Mouse (Mus musculus) left cerebral cortex, postnatal 10 days (tissue): ENCODE measurements around the gene Hoxa13. TPM values are rescaled to one million over a fixed set of nuclear protein-coding genes. Genes with fewer than 3 reads are reported as not detected.

ENCODE experiments used
- DNase-seq, 2 experiments: peaks; one replicate each; pipeline ENCODE4 v3.0.0; 2021 to 2022; ENCODE audit warnings: low spot score in 2 of 2, mixed read lengths in 1 of 2; ENCODE audit errors: extremely low spot score in 1 of 2
- intact Hi-C: fragments of 180-260 bp; cut with DNase I; formaldehyde crosslinking; loops from one replicate; pipeline ENCODE4 v1.15.1; 2025
- microRNA-seq: library from miRNA; unstranded; fragments of <30 nt; microRNA quantifications from one replicate; pipeline ENCODE4 v1.2.0, GENCODE M21; 2022
- total RNA-seq, 2 experiments: library from RNA; stranded (reverse); gene quantifications; 2 replicates each; pipeline ENCODE4 v1.2.3; 2021

Hoxa13 gene
- total RNA-seq, 2 experiments from 2014 or later: not detected

- DNase-seq: no peak
- intact Hi-C loops: no loop called here
These were observed 51.6 kb downstream of the Hoxa13 start for GRCm38 (mm10) chr6:52208868-52209684.

- intact Hi-C loops: no loop called here
- DNase-seq: no peak
These were observed 52.4 kb downstream of the Hoxa13 start, which contains the start of gene Hoxa6 for GRCm38 (mm10) chr6:52208072-52208867. Gene Hoxa6, minus strand, starts transcription at chr6:52208722.

Small RNAs within 50 kb of the gene (microRNA-seq; reads per million reads assigned to microRNA genes)
- 2.3 reads per million for gene Mir196b

Other genes starting within 250 kb of the Hoxa13 start
- 1 to 10 TPM; 6.4 to 7.7 TPM for gene Skap2, start 248.3 kb downstream of the Hoxa13 start, total RNA-seq
- not detected for gene Hoxa1, start 102.6 kb downstream of the Hoxa13 start, total RNA-seq
- not detected for gene Hoxa2, start 96.0 kb downstream of the Hoxa13 start, total RNA-seq
- not detected for gene 5730596B20Rik, start 83.4 kb downstream of the Hoxa13 start, total RNA-seq
- not detected for gene Hoxa4, start 69.1 kb downstream of the Hoxa13 start, total RNA-seq
- gene Hoxa5, start 56.3 kb downstream of the Hoxa13 start, total RNA-seq: not detected
- not detected for gene Hoxa6, start 52.2 kb downstream of the Hoxa13 start, total RNA-seq
- gene Hoxa3, start 47.5 kb downstream of the Hoxa13 start, total RNA-seq: not detected
- not detected for gene Gm28308, start 47.5 kb downstream of the Hoxa13 start, total RNA-seq
- gene Hoxa7, start 39.0 kb downstream of the Hoxa13 start, total RNA-seq: not detected
- gene Hoxa9, start 29.8 kb downstream of the Hoxa13 start, total RNA-seq: not detected
- gene Hoxa10, start 20.0 kb downstream of the Hoxa13 start, total RNA-seq: not detected
- gene Hoxa11, start 15.1 kb downstream of the Hoxa13 start, total RNA-seq: not detected
- not detected for gene Evx1, start 52.6 kb upstream of the Hoxa13 start, total RNA-seq